Mouse (Mus musculus) telencephalon, adult 2 months (tissue): ENCODE measurements around the gene H2-T23.
"Not testable (repeated sequence)": the region's sequence is repeated elsewhere in the genome, so short reads cannot be mapped to it uniquely, and the experiment has no call there.

Source experiments
- DNase-seq: peaks from one replicate; pipeline ENCODE4 v3.0.0-alpha.2; 2011; ENCODE audit warnings: low read depth, low spot score

Gene H2-T23

GRCm38 (mm10) chr17:36023710-36024654, 8.7 kb downstream of the H2-T23 start:
- no peak for DNase-seq

GRCm38 (mm10) chr17:36022922-36023321, 9.7 kb downstream of the H2-T23 start:
- DNase-seq, result no peak

- DNase-seq, result no peak
These were observed 10.6 kb downstream of the H2-T23 start for GRCm38 (mm10) chr17:36022098-36022497.

GRCm38 (mm10) chr17:36021309-36021708, 11.3 kb downstream of the H2-T23 start:
- no peak for DNase-seq

- no peak for DNase-seq
These were observed 12.2 kb downstream of the H2-T23 start, which contains the start of gene H2-T24 for GRCm38 (mm10) chr17:36020191-36021073. Gene H2-T24 (minus strand): TSS chr17:36020560.

GRCm38 (mm10) chr17:36019519-36019918, 13.1 kb downstream of the H2-T23 start:
- no peak for DNase-seq

GRCm38 (mm10) chr17:36018979-36019378, 13.7 kb downstream of the H2-T23 start:
- no peak for DNase-seq

- DNase-seq, result no peak
These were observed 15.6 kb downstream of the H2-T23 start for GRCm38 (mm10) chr17:36017046-36017445.

- DNase-seq, result no peak
These were observed 17.7 kb downstream of the H2-T23 start for GRCm38 (mm10) chr17:36014977-36015376.

- DNase-seq, result not testable (repeated sequence)
These were observed 28.2 kb downstream of the H2-T23 start for GRCm38 (mm10) chr17:36004409-36004808.

- no peak for DNase-seq
These were observed 29.3 kb downstream of the H2-T23 start for GRCm38 (mm10) chr17:36003331-36003730.

- no peak for DNase-seq
These were observed 30.7 kb downstream of the H2-T23 start for GRCm38 (mm10) chr17:36001966-36002365.

GRCm38 (mm10) chr17:36001121-36001897, 31.3 kb downstream of the H2-T23 start:
- no peak for DNase-seq

- no peak for DNase-seq
These were observed 32.3 kb downstream of the H2-T23 start for GRCm38 (mm10) chr17:36000349-36000748.

- no peak for DNase-seq
These were observed 33.3 kb downstream of the H2-T23 start for GRCm38 (mm10) chr17:35999356-35999755.

GRCm38 (mm10) chr17:35998545-35999305, 33.9 kb downstream of the H2-T23 start:
- DNase-seq, result no peak

- DNase-seq, result no peak
These were observed 34.7 kb downstream of the H2-T23 start for GRCm38 (mm10) chr17:35997713-35998510.

GRCm38 (mm10) chr17:35996949-35997348, 35.7 kb downstream of the H2-T23 start:
- DNase-seq, result peak; percentile 91

GRCm38 (mm10) chr17:35994879-35995240, 37.8 kb downstream of the H2-T23 start:
- DNase-seq, result no peak
